Mouse (Mus musculus): ENCODE data around the gene Egflam.

- TF ChIP-seq POLR2A (IDR thresholded peaks at IDR 0.05; ENCODE audit: borderline replicate concordance, extremely low read depth, insufficient read depth, insufficient read length, poor library complexity, severe bottlenecking), result no peak
- TF ChIP-seq CTCF (IDR thresholded peaks at IDR 0.05; ENCODE audit: borderline replicate concordance, extremely low read depth, insufficient read depth, insufficient read length), result no peak
Measured at GRCm38 (mm10) chr15:7404521-7404920, 6.3 kb upstream of the Egflam start.

All from brain, embryonic 14.5 days (tissue).